Mouse (Mus musculus) embryonic fibroblast, embryonic 13.5 days (primary cell): ENCODE measurements at regions not wholly inside any gene's neighbourhood (a gene's known extent, or its start where the extent isn't known, plus 50 kb on each side); places are given as distances from the start of the nearest gene placed in this dataset.

ENCODE experiments used
- H3K27ac ChIP-seq: 2 replicates; pipeline ENCODE4 v1.5.1; 2012; ENCODE audit warnings: low read length, control low read depth, inconsistent platforms; ENCODE audit not compliant: insufficient read depth
- H3K4me1 ChIP-seq: 2 replicates; pipeline ENCODE4 v1.6.1; 2011; ENCODE audit warnings: low read length; ENCODE audit not compliant: control insufficient read depth, insufficient read depth
- H3K4me3 ChIP-seq: 2 replicates; pipeline ENCODE4 v1.5.1; 2011; ENCODE audit warnings: mild to moderate bottlenecking, control low read depth, low read length; ENCODE audit not compliant: insufficient read depth
- CTCF ChIP-seq: IDR thresholded peaks from 2 replicates; pipeline ENCODE4 v1.5.1; 2011; ENCODE audit warnings: mild to moderate bottlenecking, control low read depth, low read length, moderate library complexity, borderline replicate concordance; ENCODE audit not compliant: insufficient read depth
- POLR2A ChIP-seq: IDR thresholded peaks from 2 replicates; pipeline ENCODE4 v1.6.1; 2011; ENCODE audit warnings: low read depth, mild to moderate bottlenecking, control low read depth, low read length, moderate library complexity

DNA sequence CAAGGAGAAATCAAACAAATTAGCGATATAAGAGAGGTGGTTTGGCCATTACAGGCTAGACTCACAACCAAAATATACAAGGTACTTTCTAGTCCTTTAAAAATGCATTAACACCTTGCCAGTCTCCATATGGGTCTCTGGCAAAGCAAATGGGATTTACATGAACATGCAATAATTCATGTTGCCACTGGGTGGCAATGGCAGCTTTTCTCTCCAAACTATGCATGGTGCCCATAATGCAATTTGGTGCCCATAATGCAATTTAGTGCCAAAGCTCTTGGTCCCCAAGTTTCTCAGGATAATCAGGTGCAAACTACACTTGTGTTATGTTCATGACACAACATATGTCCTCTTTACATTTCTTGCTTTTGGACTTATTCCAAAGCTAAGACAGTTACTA lies 1126.9 kb upstream of the 4930412O13Rik start:
- no peak for TF ChIP-seq POLR2A
- TF ChIP-seq CTCF: no peak
- H3K4me3 ChIP-seq: no peak overlapping the region
- no peaks in the 10 kb centered on the region for H3K4me1 ChIP-seq
- no peak overlapping the region for H3K27ac ChIP-seq

DNA sequence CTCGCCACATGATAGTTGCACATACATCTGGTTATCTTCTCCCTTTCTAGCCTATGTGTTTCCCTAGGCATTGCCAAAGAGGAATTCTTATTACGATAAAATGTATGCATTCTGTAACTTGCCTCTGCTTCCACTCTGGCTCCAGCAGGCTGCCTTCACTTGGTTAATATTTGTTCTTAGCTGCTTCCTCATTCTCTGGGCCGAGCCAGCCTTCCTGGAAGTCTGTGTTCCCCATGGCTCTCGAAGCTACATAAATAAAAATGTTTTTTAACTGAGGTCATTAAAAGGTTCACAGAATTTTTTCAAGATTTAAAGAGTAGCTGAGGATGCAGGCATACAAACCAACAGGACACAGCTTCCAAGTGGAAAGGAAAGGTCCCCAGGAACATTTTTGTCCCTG lies 1124.5 kb upstream of the 4930412O13Rik start:
- no peak for TF ChIP-seq CTCF
- no peak for TF ChIP-seq POLR2A
- H3K4me3 ChIP-seq: no peak overlapping the region
- no peaks in the 10 kb centered on the region for H3K4me1 ChIP-seq
- H3K27ac ChIP-seq: no peak overlapping the region

DNA sequence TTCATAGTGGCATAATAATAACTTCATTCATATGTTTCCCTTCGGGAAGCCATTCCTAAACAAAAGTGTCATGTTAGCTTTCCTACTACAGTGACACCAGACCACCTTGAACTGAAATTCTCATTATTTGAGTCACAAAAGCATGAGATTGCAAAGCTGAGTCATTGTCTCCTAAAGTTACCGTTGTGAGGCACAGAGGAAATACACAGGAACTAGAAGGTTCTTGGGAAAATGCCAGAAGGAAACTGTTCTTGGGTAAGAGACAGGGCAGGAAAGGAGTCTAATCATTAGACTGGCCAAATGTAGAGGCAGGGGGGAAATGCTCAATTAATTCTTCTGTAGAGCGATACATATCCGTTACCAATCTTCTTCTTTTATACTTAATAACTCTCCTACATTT lies 1110.4 kb upstream of the 4930412O13Rik start:
- TF ChIP-seq CTCF (no peak), POLR2A (no peak)
- H3K4me3 ChIP-seq: no peak overlapping the region
- peaks cover 2% of the 10 kb centered on the region; the same call in 1 of the 2 replicates for H3K4me1 ChIP-seq
- no peak overlapping the region for H3K27ac ChIP-seq

DNA sequence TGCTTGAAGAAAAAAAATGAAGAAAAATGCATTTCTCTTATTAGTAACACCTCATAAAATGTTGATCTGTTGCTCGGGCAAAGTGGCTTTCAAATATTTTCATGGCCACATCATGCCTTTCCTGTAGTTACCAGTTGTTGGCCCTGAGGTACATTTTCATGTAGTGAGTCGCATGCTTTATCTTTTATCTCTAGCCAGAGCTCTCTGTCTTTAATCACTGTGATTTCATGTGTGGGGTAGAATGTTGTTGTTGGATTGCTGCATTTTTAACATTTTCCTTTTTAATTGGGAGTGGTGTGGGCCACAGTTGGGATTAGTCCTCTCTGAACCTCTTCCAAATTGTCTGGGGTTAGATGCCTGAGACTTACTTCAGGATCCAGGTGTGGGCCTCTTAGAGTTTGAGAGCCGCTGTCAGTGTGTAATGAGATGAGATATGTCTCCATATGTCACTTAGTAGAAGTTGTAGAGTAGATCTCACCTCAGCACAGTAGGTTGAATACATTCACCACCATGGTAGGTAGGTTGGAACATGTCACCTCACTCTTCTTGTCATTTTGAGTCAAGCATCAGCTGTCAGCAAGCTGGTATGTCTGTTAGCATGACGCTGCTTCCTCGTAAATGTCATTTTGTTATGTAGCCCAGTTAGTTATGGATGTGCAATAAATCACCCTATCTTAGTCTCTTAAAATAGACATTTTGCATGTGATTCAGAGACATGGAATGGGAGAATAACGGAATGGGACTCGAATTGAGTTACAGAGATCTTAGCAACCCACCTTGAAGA lies 1099.7 kb upstream of the 4930412O13Rik start:
- TF ChIP-seq CTCF (no peak), POLR2A (no peak)

DNA sequence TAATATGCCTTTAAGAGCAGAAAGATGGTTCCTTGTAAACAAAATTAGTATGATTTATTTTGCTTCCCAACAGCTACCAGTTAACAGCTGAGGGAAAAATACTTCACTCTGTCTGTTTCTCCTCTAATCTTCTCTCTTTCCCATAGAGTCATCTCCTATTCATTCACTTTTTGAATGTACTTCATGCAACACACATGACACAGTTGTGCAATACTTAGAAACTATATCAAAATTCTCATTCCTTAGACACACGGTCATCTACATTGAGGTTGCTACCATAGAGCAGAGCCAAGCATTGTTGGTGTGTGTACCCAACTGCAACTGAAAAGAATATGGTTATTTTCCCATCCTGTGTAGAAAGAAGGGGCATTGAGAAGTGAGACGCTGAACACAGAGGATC lies 1098.8 kb upstream of the 4930412O13Rik start:
- Histone ChIP-seq H3K4me3 (no peak overlapping the region), H3K4me1 (peaks cover 2% of the 10 kb centered on the region), H3K27ac (peak overlapping the region; percentile 72)
- TF ChIP-seq CTCF (no peak), POLR2A (no peak)

More for the DNA sequence above, 1099.7 kb upstream of the 4930412O13Rik start:
- Histone ChIP-seq H3K4me1 (peaks cover 2% of the 10 kb centered on the region), H3K27ac (peak overlapping the region; percentile 72), H3K4me3 (no peak overlapping the region)

DNA sequence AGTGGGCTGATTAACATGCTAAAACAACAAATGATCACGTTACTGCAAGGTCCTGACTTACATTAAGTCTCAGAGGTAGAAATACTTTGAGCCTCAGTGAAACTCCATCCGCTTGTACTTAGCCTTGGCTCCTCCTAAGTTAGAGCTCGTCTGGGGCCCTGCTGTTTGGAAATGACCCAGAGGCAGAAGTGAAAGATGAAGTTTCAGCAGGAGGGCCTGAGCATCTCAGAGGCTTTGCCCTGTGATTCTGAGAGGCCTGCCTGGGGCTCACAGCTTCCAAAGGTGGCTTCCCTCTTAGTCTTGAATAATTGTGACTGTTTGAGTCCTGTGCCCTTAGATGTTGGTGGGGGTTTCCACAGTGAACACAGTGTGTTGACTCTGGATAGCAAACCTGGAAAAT lies 1079.0 kb upstream of the 4930412O13Rik start:
- Histone ChIP-seq H3K4me1 (peaks cover 2% of the 10 kb centered on the region; the same call in 1 of the 2 replicates), H3K27ac (no peak overlapping the region), H3K4me3 (no peak overlapping the region)
- no peak for TF ChIP-seq CTCF
- no peak for TF ChIP-seq POLR2A

DNA sequence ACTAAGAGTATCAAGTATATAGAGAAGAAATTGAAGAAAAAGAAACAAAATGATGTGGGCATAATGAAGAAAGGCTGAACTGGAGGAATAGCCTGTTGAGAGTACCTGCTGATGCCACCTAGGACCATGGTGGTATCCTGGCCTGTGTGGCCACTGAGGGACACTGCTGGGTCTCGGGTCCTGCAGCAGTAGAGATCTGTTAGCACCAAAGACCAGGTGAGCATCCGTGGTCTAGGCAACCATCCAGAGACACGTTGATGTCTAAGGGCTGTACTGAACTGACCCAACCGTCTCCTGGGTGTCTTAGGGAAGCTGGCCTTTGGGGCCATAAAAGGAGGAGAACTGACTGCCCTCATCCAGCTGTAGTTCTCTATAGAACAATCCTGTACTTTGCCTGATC lies 1071.4 kb upstream of the 4930412O13Rik start:
- no peak overlapping the region for H3K4me3 ChIP-seq
- no peak for TF ChIP-seq POLR2A
- no peak for TF ChIP-seq CTCF
- H3K27ac ChIP-seq: no peak overlapping the region
- no peaks in the 10 kb centered on the region for H3K4me1 ChIP-seq

DNA sequence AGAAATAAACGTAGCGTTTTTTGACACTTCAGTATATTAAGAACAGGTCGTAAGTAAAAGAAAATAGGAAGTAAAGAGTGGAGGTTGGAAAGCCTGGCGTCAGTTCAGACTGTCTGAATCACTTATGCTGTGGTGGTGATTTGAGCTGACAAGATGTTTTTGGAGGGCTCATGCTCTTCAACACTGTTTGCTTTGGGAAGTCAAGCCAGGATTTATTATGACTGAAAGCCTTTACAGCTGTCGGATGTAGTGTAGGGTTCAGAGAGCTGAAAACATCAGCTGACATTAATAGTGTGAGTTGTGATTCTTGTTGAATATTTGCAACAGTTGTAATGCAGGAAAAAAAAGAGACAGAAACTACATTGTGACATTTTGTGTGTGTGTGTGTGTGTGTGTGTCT lies 1062.9 kb upstream of the 4930412O13Rik start:
- H3K4me3 ChIP-seq: no peak overlapping the region
- no peak overlapping the region for H3K27ac ChIP-seq
- H3K4me1 ChIP-seq: no peaks in the 10 kb centered on the region
- TF ChIP-seq POLR2A (no peak), CTCF (no peak)

DNA sequence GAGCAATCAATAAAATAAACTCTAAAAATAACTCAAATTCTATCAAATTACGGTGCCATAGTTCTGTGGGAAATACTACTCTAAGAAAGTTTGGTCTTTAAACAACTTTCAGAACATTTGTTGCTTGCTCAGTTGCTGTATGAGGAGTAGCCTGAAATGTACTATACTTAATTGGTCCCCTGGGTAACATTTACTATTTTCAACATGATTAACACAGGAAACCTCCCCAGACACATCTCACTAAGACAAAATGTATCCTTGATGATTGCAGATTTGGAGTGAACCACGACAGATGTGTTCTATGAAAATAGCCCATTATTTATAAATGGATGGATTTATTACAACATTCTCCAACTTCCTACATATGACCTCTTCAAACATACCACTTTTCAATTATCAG lies 1055.6 kb upstream of the 4930412O13Rik start:
- Histone ChIP-seq H3K4me1 (no peaks in the 10 kb centered on the region), H3K4me3 (no peak overlapping the region), H3K27ac (no peak overlapping the region)
- TF ChIP-seq CTCF (no peak), POLR2A (no peak)
